Mouse (Mus musculus): ENCODE data around the gene Desi1.

DNA sequence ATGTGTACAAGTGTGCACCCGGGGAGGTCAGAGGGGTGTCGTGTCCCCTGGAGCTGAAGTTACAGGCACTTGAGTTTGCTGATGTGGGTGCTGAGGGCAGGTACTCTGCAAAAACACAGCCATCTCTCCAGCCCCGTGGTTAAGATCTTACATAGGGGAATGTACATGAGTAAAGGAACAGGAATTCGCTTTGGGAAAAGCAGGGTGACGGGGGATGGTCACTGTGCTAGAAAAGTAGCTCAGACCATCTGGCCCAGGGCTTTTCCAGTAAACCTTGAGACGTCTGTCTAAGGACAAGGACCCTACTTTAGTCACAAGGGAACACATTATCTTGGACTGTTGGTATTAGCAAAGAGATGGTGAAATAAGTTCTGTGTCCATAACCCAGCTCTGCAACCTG lies 21.7 kb downstream of the Desi1 start:
- TF ChIP-seq CTCF (IDR thresholded peaks at IDR 0.05; ENCODE audit: borderline replicate concordance, insufficient read depth, low read length) (no peak), POLR2A (IDR thresholded peaks at IDR 0.05; ENCODE audit: low read depth, low read length) (no peak)
